Mouse (Mus musculus): ENCODE measurements around the gene Drosha. TPM values are rescaled to one million over a fixed set of nuclear protein-coding genes. Genes with fewer than 3 reads are reported as not detected.
"Not testable (repeated sequence)": the region's sequence is repeated elsewhere in the genome, so short reads cannot be mapped to it uniquely, and the experiment has no call there.

Gene Drosha
- polyA plus RNA-seq (2016; fragmentation: Nextera tagmentation; extraction: Ambion mirVana) = 47.3 and 52.6 TPM in 2 replicates

- H3K36me3 ChIP-seq = peaks cover 60% of the 10 kb centered on the region
- H3K4me1 ChIP-seq = peaks cover 15% of the 10 kb centered on the region
- H3K27ac ChIP-seq = peak within 1 kb of the TSS; percentile 99
- under 1% methylated on average over 67 of the region's 67 CpGs for WGBS
- DNase-seq (ENCODE audit: low spot score) = peak; percentile 98
- H3K4me3 ChIP-seq = peak within 1 kb of the TSS; percentile 94
- H3K27me3 ChIP-seq (ENCODE audit: insufficient read depth, poor library complexity, severe bottlenecking) = no peaks in the 10 kb centered on the region
- H3K9me3 ChIP-seq = no peaks in the 10 kb centered on the region
Observed at GRCm38 (mm10) chr15:12824197-12824952, at the start of gene Drosha, which contains the start of gene 6030458C11Rik. Gene Drosha, plus strand, starts transcription at chr15:12824815. Gene 6030458C11Rik, minus strand, starts transcription at chr15:12824649.

DNA sequence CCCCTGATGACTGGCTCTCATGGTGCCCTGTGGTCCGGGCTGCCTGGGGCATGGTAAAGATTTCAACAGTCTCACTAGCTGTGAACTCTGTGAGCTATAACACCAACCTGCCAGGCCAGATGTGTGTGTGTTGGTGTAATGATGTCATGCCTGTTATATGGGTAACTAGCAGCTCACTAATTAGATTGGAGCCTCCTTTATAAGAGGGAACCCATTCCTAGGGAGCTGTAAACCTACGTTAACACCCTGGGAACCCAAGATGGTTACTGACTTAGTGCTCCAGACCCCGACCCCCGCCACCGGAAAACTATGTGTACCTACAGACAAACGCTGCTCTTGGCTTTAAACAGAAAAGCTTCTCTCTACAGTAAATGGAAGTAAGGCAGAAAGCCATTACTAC, 43.3 kb upstream of the Drosha start:
- WGBS = 82% methylated on average over 6 of the region's 6 CpGs
- Histone ChIP-seq H3K27ac (0 out of 2 replicates have a peak overlapping the region, but pooled peaks have one; percentile 1), H3K27me3 (ENCODE audit: insufficient read depth, poor library complexity, severe bottlenecking) (no peaks in the 10 kb centered on the region), H3K9me3 (peaks cover 8% of the 10 kb centered on the region), H3K4me1 (no peaks in the 10 kb centered on the region; the same call in 1 of the 2 replicates), H3K4me3 (no peak overlapping the region), H3K36me3 (no peaks in the 10 kb centered on the region)
- no peak for DNase-seq (ENCODE audit: low spot score)

DNA sequence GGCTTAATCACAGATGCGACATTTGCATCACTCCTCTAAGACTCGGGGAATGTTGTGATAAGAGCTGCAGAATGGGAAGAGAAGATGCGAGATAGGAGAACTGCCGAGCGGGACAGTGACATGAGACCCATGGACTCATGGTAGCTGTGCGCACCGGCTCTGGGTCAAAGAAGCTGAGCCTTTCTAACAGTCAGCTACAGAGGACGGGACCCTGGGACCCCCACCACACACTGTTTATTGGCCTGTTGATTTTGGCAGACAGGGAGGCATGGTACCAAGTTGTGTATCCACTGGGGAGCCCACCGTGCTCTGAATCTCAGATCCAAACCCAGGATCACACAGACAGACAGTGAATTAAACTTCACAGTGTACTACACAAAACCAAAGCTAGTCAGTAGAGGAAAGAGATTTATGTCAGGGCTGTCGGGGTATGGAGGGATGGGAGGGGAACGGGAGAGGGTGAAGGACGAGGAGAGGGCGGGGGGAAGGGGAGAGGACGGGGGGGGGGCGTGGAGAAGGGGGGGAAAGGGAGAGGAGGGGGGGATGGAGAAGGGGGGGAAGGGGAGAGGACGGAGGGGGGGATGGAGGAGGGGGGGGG, 42.8 kb upstream of the Drosha start:
- 0 out of 2 replicates have a peak overlapping the region, but pooled peaks have one; percentile 1 for H3K27ac ChIP-seq
- H3K4me3 ChIP-seq = no peak overlapping the region
- no peaks in the 10 kb centered on the region for H3K36me3 ChIP-seq
- no peaks in the 10 kb centered on the region for H3K27me3 ChIP-seq (ENCODE audit: insufficient read depth, poor library complexity, severe bottlenecking)
- peaks cover 3% of the 10 kb centered on the region; the same call in 1 of the 2 replicates for H3K9me3 ChIP-seq
- WGBS = 59% methylated on average over 13 of the region's 16 CpGs
- no peaks in the 10 kb centered on the region; the same call in 1 of the 2 replicates for H3K4me1 ChIP-seq
- DNase-seq (ENCODE audit: low spot score) = no peak

GRCm38 (mm10) chr15:12788536-12788935, 36.1 kb upstream of the Drosha start:
- WGBS = 82% methylated on average over 5 of the region's 5 CpGs
- H3K36me3 ChIP-seq = no peaks in the 10 kb centered on the region
- no peak for DNase-seq (ENCODE audit: low spot score)
- H3K27me3 ChIP-seq (ENCODE audit: insufficient read depth, poor library complexity, severe bottlenecking) = no peaks in the 10 kb centered on the region
- H3K9me3 ChIP-seq = no peaks in the 10 kb centered on the region
- H3K4me1 ChIP-seq = peaks cover 7% of the 10 kb centered on the region; the same call in 1 of the 2 replicates
- no peak overlapping the region for H3K4me3 ChIP-seq
- H3K27ac ChIP-seq = no peak overlapping the region

GRCm38 (mm10) chr15:12789406-12789867, 35.2 kb upstream of the Drosha start:
- no peaks in the 10 kb centered on the region for H3K27me3 ChIP-seq (ENCODE audit: insufficient read depth, poor library complexity, severe bottlenecking)
- H3K9me3 ChIP-seq = no peaks in the 10 kb centered on the region
- DNase-seq (ENCODE audit: low spot score) = no peak
- peaks cover 7% of the 10 kb centered on the region for H3K4me1 ChIP-seq
- no peaks in the 10 kb centered on the region for H3K36me3 ChIP-seq
- peak overlapping the region; percentile 73 for H3K27ac ChIP-seq
- no peak overlapping the region for H3K4me3 ChIP-seq
- WGBS = 47% methylated on average over 10 of the region's 10 CpGs

DNA sequence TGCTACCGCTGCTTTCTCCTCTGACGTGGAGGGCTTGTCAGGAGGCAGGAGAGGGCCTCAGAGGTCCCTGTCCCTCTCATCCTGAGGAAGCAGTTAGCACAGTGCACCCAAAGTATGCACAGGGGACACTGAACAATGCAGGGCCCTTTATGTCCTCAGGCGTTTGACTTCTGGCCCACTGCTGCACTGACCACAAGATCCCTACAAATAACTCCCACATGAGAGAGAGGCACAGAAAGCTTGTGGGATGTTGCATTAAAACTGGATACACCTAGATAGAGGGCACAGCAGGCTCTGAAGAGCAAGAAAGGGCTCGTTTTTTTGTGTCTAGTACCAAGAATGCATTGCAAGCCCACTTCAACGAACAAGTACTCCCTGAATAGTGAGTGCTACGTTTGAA, 30.3 kb upstream of the Drosha start:
- no peak for DNase-seq (ENCODE audit: low spot score)
- Histone ChIP-seq H3K27ac (no peak overlapping the region), H3K36me3 (no peaks in the 10 kb centered on the region), H3K4me3 (no peak overlapping the region), H3K9me3 (no peaks in the 10 kb centered on the region), H3K4me1 (peaks cover 5% of the 10 kb centered on the region), H3K27me3 (ENCODE audit: insufficient read depth, poor library complexity, severe bottlenecking) (no peaks in the 10 kb centered on the region)
- 73% methylated on average over 6 of the region's 6 CpGs for WGBS

GRCm38 (mm10) chr15:12795457-12795894, 29.1 kb upstream of the Drosha start:
- DNase-seq (ENCODE audit: low spot score) = no peak
- H3K4me1 ChIP-seq = peaks cover 5% of the 10 kb centered on the region
- no peaks in the 10 kb centered on the region for H3K9me3 ChIP-seq
- no peak overlapping the region for H3K4me3 ChIP-seq
- H3K36me3 ChIP-seq = no peaks in the 10 kb centered on the region
- 4% methylated on average over 2 of the region's 2 CpGs for WGBS
- no peaks in the 10 kb centered on the region for H3K27me3 ChIP-seq (ENCODE audit: insufficient read depth, poor library complexity, severe bottlenecking)
- H3K27ac ChIP-seq = no peak overlapping the region

- H3K9me3 ChIP-seq = no peaks in the 10 kb centered on the region
- no peak for DNase-seq (ENCODE audit: low spot score)
Observed at GRCm38 (mm10) chr15:12795909-12796470, 28.6 kb upstream of the Drosha start.

GRCm38 (mm10) chr15:12798043-12798442, 26.6 kb upstream of the Drosha start:
- no peaks in the 10 kb centered on the region for H3K9me3 ChIP-seq
- H3K27me3 ChIP-seq (ENCODE audit: insufficient read depth, poor library complexity, severe bottlenecking) = no peaks in the 10 kb centered on the region
- no peak for DNase-seq (ENCODE audit: low spot score)
- no peaks in the 10 kb centered on the region for H3K36me3 ChIP-seq
- H3K27ac ChIP-seq = no peak overlapping the region
- peaks cover 9% of the 10 kb centered on the region for H3K4me1 ChIP-seq
- no peak overlapping the region for H3K4me3 ChIP-seq
- 64% methylated on average over 6 of the region's 6 CpGs for WGBS

More at GRCm38 (mm10) chr15:12795909-12796470, 28.6 kb upstream of the Drosha start:
- H3K27ac ChIP-seq = no peak overlapping the region
- WGBS = 31% methylated on average over 13 of the region's 13 CpGs
- no peaks in the 10 kb centered on the region for H3K36me3 ChIP-seq
- no peak overlapping the region for H3K4me3 ChIP-seq
- H3K27me3 ChIP-seq (ENCODE audit: insufficient read depth, poor library complexity, severe bottlenecking) = no peaks in the 10 kb centered on the region
- H3K4me1 ChIP-seq = peaks cover 9% of the 10 kb centered on the region

GRCm38 (mm10) chr15:12800405-12801141, 24.0 kb upstream of the Drosha start:
- 28% methylated on average over 15 of the region's 15 CpGs for WGBS
- H3K4me3 ChIP-seq = peak overlapping the region; percentile 18; the same call in 1 of the 2 replicates
- no peak overlapping the region for H3K27ac ChIP-seq

GRCm38 (mm10) chr15:12801142-12801506, 23.5 kb upstream of the Drosha start:
- WGBS = 73% methylated on average over 2 of the region's 2 CpGs
- not testable (repeated sequence) for DNase-seq (ENCODE audit: low spot score); H3K36me3 ChIP-seq; H3K9me3 ChIP-seq; H3K27me3 ChIP-seq (ENCODE audit: insufficient read depth, poor library complexity, severe bottlenecking); H3K4me3 ChIP-seq; H3K4me1 ChIP-seq; H3K27ac ChIP-seq

More at GRCm38 (mm10) chr15:12800405-12801141, 24.0 kb upstream of the Drosha start:
- DNase-seq (ENCODE audit: low spot score) = no peak
- H3K9me3 ChIP-seq = no peaks in the 10 kb centered on the region
- no peaks in the 10 kb centered on the region for H3K27me3 ChIP-seq (ENCODE audit: insufficient read depth, poor library complexity, severe bottlenecking)
- H3K36me3 ChIP-seq = no peaks in the 10 kb centered on the region; the same call in 1 of the 2 replicates
- peaks cover 9% of the 10 kb centered on the region for H3K4me1 ChIP-seq

- no peak overlapping the region for H3K4me3 ChIP-seq
- H3K36me3 ChIP-seq = peaks cover 43% of the 10 kb centered on the region
- no peak for DNase-seq (ENCODE audit: low spot score)
- H3K27ac ChIP-seq = no peak overlapping the region
- no peaks in the 10 kb centered on the region for H3K9me3 ChIP-seq
- peaks cover 8% of the 10 kb centered on the region for H3K4me1 ChIP-seq
- no peaks in the 10 kb centered on the region for H3K27me3 ChIP-seq (ENCODE audit: insufficient read depth, poor library complexity, severe bottlenecking)
- 85% methylated on average over 4 of the region's 4 CpGs for WGBS
Observed at GRCm38 (mm10) chr15:12805071-12805470, 19.5 kb upstream of the Drosha start.

Data from heart, embryonic 10.5 days (tissue).